Mouse (Mus musculus) heart, embryonic 13.5 days (tissue): ENCODE data around the gene A930018P22Rik. TPM values are rescaled to one million over a fixed set of nuclear protein-coding genes. Genes with fewer than 3 reads are reported as not detected.
"Not testable (repeated sequence)": the region's sequence is repeated elsewhere in the genome, so short reads cannot be mapped to it uniquely, and the experiment has no call there.

ENCODE experiments used
- ATAC-seq: fragments of 200-750 bp; cut with Nextera tagmentation; 2 replicates; pipeline ENCODE4 v1.8.0; 2017; ENCODE audit warnings: moderate TSS enrichment; ENCODE audit not compliant: insufficient number of reproducible peaks, low FRiP score, low TSS enrichment; ENCODE audit errors: extremely low read depth
- H3K27ac ChIP-seq: fragments of 300-500 bp; sonication (generic); replicated peaks from 2 replicates; pipeline ENCODE4 v1.5.1; 2015; ENCODE audit warnings: moderate library complexity, mild to moderate bottlenecking, inconsistent platforms
- H3K27me3 ChIP-seq: fragments of 300-500 bp; sonication (generic); replicated peaks from 2 replicates; pipeline ENCODE4 v1.6.1; 2015; ENCODE audit warnings: mild to moderate bottlenecking, inconsistent platforms
- H3K36me3 ChIP-seq: fragments of 300-500 bp; sonication (generic); 2 replicates; pipeline ENCODE4 v1.6.1; 2015; ENCODE audit warnings: mild to moderate bottlenecking, inconsistent platforms
- H3K4me1 ChIP-seq: fragments of 300-500 bp; sonication (generic); 2 replicates; pipeline ENCODE4 v1.6.1; 2015; ENCODE audit warnings: inconsistent platforms
- H3K4me2 ChIP-seq: fragments of 300-500 bp; sonication (generic); 2 replicates; pipeline ENCODE4 v1.6.1; 2015; ENCODE audit warnings: inconsistent platforms, mild to moderate bottlenecking, moderate library complexity
- H3K4me3 ChIP-seq: fragments of 300-500 bp; sonication (generic); 2 replicates; pipeline ENCODE4 v1.5.1; 2015; ENCODE audit warnings: moderate library complexity, mild to moderate bottlenecking, inconsistent platforms
- H3K9ac ChIP-seq: fragments of 300-500 bp; sonication (generic); 2 replicates; pipeline ENCODE4 v1.6.1; 2015; ENCODE audit warnings: inconsistent platforms, mild to moderate bottlenecking, moderate library complexity
- H3K9me3 ChIP-seq: fragments of 300-500 bp; sonication (generic); 2 replicates; pipeline ENCODE4 v1.6.1; 2016; ENCODE audit warnings: inconsistent platforms
- WGBS: fragments of 180-500 bp; shearing (Covaris S2); methylation state at CpG from one replicate; pipeline ENCODE4 v1.1.7; 2015; ENCODE audit warnings: mixed read lengths; 5-methylcytosine and 5-hydroxymethylcytosine counted together
- polyA plus RNA-seq: library from polyadenylated mRNA; unstranded; fragments of >200 nt; fragmentation: Nextera tagmentation; extraction: Ambion mirVana; gene quantifications from 2 replicates; pipeline ENCODE4 v1.2.1, GENCODE M21; 2015

Gene A930018P22Rik
- polyA plus RNA-seq, 1 experiment from 2014 or later, result 0.67 TPM

- peak; percentile 61; the same call in 1 of the 2 replicates for ATAC-seq
- peak overlapping the region; percentile 76 for H3K4me2 ChIP-seq
- H3K4me3 ChIP-seq, result peak overlapping the region; percentile 23
- H3K27me3 ChIP-seq, result no peaks in the 10 kb centered on the region
- peak overlapping the region; percentile 54 for H3K27ac ChIP-seq
- peak overlapping the region; percentile 8 for H3K9ac ChIP-seq
- 6% methylated on average over 3 of the region's 3 CpGs for WGBS
- no peaks in the 10 kb centered on the region for H3K9me3 ChIP-seq
- H3K36me3 ChIP-seq, result no peaks in the 10 kb centered on the region
- peaks cover 56% of the 10 kb centered on the region for H3K4me1 ChIP-seq
These were observed 23.9 kb upstream of the A930018P22Rik start for GRCm38 (mm10) chr2:104098529-104099230.

- no peaks in the 10 kb centered on the region for H3K9me3 ChIP-seq
- peak overlapping the region; percentile 54 for H3K27ac ChIP-seq
- H3K9ac ChIP-seq, result peak overlapping the region; percentile 8; the same call in 1 of the 2 replicates
- peak overlapping the region; percentile 76 for H3K4me2 ChIP-seq
- no peak for ATAC-seq
- WGBS, result 82% methylated on average over 2 of the region's 2 CpGs
- peak overlapping the region; percentile 23 for H3K4me3 ChIP-seq
- H3K4me1 ChIP-seq, result peaks cover 58% of the 10 kb centered on the region
- H3K36me3 ChIP-seq, result peaks cover 2% of the 10 kb centered on the region; the same call in 1 of the 2 replicates
- no peaks in the 10 kb centered on the region for H3K27me3 ChIP-seq
These were observed 23.4 kb upstream of the A930018P22Rik start for GRCm38 (mm10) chr2:104099231-104099585.

GRCm38 (mm10) chr2:104099946-104100345 lies 22.6 kb upstream of the A930018P22Rik start:
- Histone ChIP-seq H3K4me1 (peaks cover 58% of the 10 kb centered on the region), H3K4me2 (peak overlapping the region; percentile 76), H3K27ac (no peak overlapping the region), H3K9ac (0 out of 2 replicates have a peak overlapping the region, but pooled peaks have one; percentile 13), H3K4me3 (peak overlapping the region; percentile 23), H3K36me3 (peaks cover 9% of the 10 kb centered on the region), H3K9me3 (no peaks in the 10 kb centered on the region), H3K27me3 (no peaks in the 10 kb centered on the region)
- no peak for ATAC-seq
- WGBS, result 46% methylated on average over 1 of the region's 1 CpGs

- WGBS, result 82% methylated on average over 6 of the region's 6 CpGs
- H3K4me1 ChIP-seq, result peaks cover 37% of the 10 kb centered on the region
- no peak overlapping the region for H3K27ac ChIP-seq
- no peak overlapping the region for H3K9ac ChIP-seq
- H3K4me2 ChIP-seq, result no peak overlapping the region
- no peaks in the 10 kb centered on the region for H3K27me3 ChIP-seq
- no peak overlapping the region for H3K4me3 ChIP-seq
- no peaks in the 10 kb centered on the region for H3K9me3 ChIP-seq
- H3K36me3 ChIP-seq, result peaks cover 25% of the 10 kb centered on the region
- no peak for ATAC-seq
These were observed 17.8 kb upstream of the A930018P22Rik start for GRCm38 (mm10) chr2:104104800-104105199.

- H3K9ac ChIP-seq, H3K27me3 ChIP-seq, ATAC-seq, H3K4me3 ChIP-seq, H3K4me2 ChIP-seq, H3K9me3 ChIP-seq: not testable (repeated sequence)
- H3K36me3 ChIP-seq, result peaks cover 42% of the 10 kb centered on the region
- H3K27ac ChIP-seq, result peak overlapping the region; percentile 81
- WGBS, result 44% methylated on average over 2 of the region's 2 CpGs
- peaks cover 14% of the 10 kb centered on the region for H3K4me1 ChIP-seq
These were observed 13.5 kb upstream of the A930018P22Rik start for GRCm38 (mm10) chr2:104109021-104109420.

GRCm38 (mm10) chr2:104109528-104109927 lies 13.0 kb upstream of the A930018P22Rik start:
- H3K27ac ChIP-seq, result peak overlapping the region; percentile 81

GRCm38 (mm10) chr2:104110031-104110430 lies 12.5 kb upstream of the A930018P22Rik start:
- H3K9ac ChIP-seq, result no peak overlapping the region
- no peak overlapping the region for H3K4me3 ChIP-seq
- H3K4me2 ChIP-seq, result no peak overlapping the region
- H3K36me3 ChIP-seq, result peaks cover 40% of the 10 kb centered on the region
- WGBS, result 77% methylated on average over 4 of the region's 4 CpGs
- peak overlapping the region; percentile 81; the same call in 1 of the 2 replicates for H3K27ac ChIP-seq
- H3K9me3 ChIP-seq, result no peaks in the 10 kb centered on the region
- ATAC-seq, result no peak
- H3K4me1 ChIP-seq, result peaks cover 14% of the 10 kb centered on the region
- H3K27me3 ChIP-seq, result no peaks in the 10 kb centered on the region

More at GRCm38 (mm10) chr2:104109528-104109927, 13.0 kb upstream of the A930018P22Rik start:
- 29% methylated on average over 2 of the region's 2 CpGs for WGBS
- Histone ChIP-seq H3K9ac (0 out of 2 replicates have a peak overlapping the region, but pooled peaks have one; percentile 14), H3K4me1 (peaks cover 14% of the 10 kb centered on the region), H3K36me3 (peaks cover 39% of the 10 kb centered on the region), H3K27me3 (no peaks in the 10 kb centered on the region), H3K4me3 (no peak overlapping the region), H3K9me3 (no peaks in the 10 kb centered on the region), H3K4me2 (peak overlapping the region; percentile 16; the same call in 1 of the 2 replicates)
- no peak for ATAC-seq

- WGBS, result no CpG with 5 or more reads among the region's 1 CpGs
- H3K4me3 ChIP-seq, ATAC-seq, H3K27me3 ChIP-seq, H3K9ac ChIP-seq, H3K27ac ChIP-seq, H3K9me3 ChIP-seq, H3K4me2 ChIP-seq: not testable (repeated sequence)
- H3K36me3 ChIP-seq, result peaks cover 29% of the 10 kb centered on the region
- peaks cover 14% of the 10 kb centered on the region for H3K4me1 ChIP-seq
These were observed 11.3 kb upstream of the A930018P22Rik start for GRCm38 (mm10) chr2:104111170-104111797.

GRCm38 (mm10) chr2:104113563-104113962 lies 9.0 kb upstream of the A930018P22Rik start:
- H3K27me3 ChIP-seq, H3K4me2 ChIP-seq, H3K27ac ChIP-seq, H3K9ac ChIP-seq, H3K9me3 ChIP-seq, H3K4me3 ChIP-seq, ATAC-seq: not testable (repeated sequence)
- Histone ChIP-seq H3K36me3 (peaks cover 31% of the 10 kb centered on the region), H3K4me1 (peaks cover 14% of the 10 kb centered on the region)

- H3K27me3 ChIP-seq, result no peaks in the 10 kb centered on the region
- no peak overlapping the region for H3K9ac ChIP-seq
- no peak overlapping the region for H3K4me3 ChIP-seq
- peaks cover 19% of the 10 kb centered on the region for H3K4me1 ChIP-seq
- 80% methylated on average over 3 of the region's 3 CpGs for WGBS
- ATAC-seq, result no peak
- no peak overlapping the region for H3K27ac ChIP-seq
- H3K9me3 ChIP-seq, result no peaks in the 10 kb centered on the region
- no peak overlapping the region for H3K4me2 ChIP-seq
- H3K36me3 ChIP-seq, result peaks cover 31% of the 10 kb centered on the region
These were observed 7.7 kb upstream of the A930018P22Rik start for GRCm38 (mm10) chr2:104114898-104115297.

- not testable (repeated sequence) for H3K9me3 ChIP-seq, H3K27me3 ChIP-seq, ATAC-seq, H3K9ac ChIP-seq, H3K4me3 ChIP-seq, H3K4me2 ChIP-seq, H3K27ac ChIP-seq
- Histone ChIP-seq H3K36me3 (peaks cover 25% of the 10 kb centered on the region), H3K4me1 (peaks cover 39% of the 10 kb centered on the region)
These were observed 5.4 kb upstream of the A930018P22Rik start for GRCm38 (mm10) chr2:104117173-104117572.
